Mouse (Mus musculus) naive thymus-derived CD4-positive, alpha-beta T cell, adult 2 months (primary cell): ENCODE data around the gene Tas2r135.

Experiments
- DNase-seq: peaks from one replicate; pipeline ENCODE4 v3.0.0-alpha.2; 2011; ENCODE audit warnings: low read depth

The Tas2r135 gene

GRCm38 (mm10) chr6:42374701-42375100, 30.5 kb upstream of the Tas2r135 start:
- DNase-seq = no peak

- DNase-seq = no peak
Measured at GRCm38 (mm10) chr6:42375131-42375530, 30.1 kb upstream of the Tas2r135 start.

- DNase-seq = no peak
Measured at GRCm38 (mm10) chr6:42376016-42376415, 29.2 kb upstream of the Tas2r135 start.

- no peak for DNase-seq
Measured at GRCm38 (mm10) chr6:42376504-42377019, 28.7 kb upstream of the Tas2r135 start.

- no peak for DNase-seq
Measured at GRCm38 (mm10) chr6:42377280-42377679, 28.0 kb upstream of the Tas2r135 start.

- no peak for DNase-seq
Measured at GRCm38 (mm10) chr6:42379551-42379950, 25.7 kb upstream of the Tas2r135 start.

GRCm38 (mm10) chr6:42380416-42381144, 24.7 kb upstream of the Tas2r135 start:
- DNase-seq = peak; percentile 72

GRCm38 (mm10) chr6:42381221-42381620, 24.0 kb upstream of the Tas2r135 start:
- DNase-seq = no peak

- DNase-seq = no peak
Measured at GRCm38 (mm10) chr6:42381916-42382381, 23.3 kb upstream of the Tas2r135 start.

GRCm38 (mm10) chr6:42383360-42383759, 21.9 kb upstream of the Tas2r135 start:
- no peak for DNase-seq

GRCm38 (mm10) chr6:42385635-42386034, 19.6 kb upstream of the Tas2r135 start:
- no peak for DNase-seq

- DNase-seq = no peak
Measured at GRCm38 (mm10) chr6:42391796-42392330, 13.4 kb upstream of the Tas2r135 start.

GRCm38 (mm10) chr6:42395960-42396809, 9.0 kb upstream of the Tas2r135 start:
- no peak for DNase-seq

GRCm38 (mm10) chr6:42397041-42397657, 8.1 kb upstream of the Tas2r135 start:
- DNase-seq = no peak

GRCm38 (mm10) chr6:42398285-42398684, 6.9 kb upstream of the Tas2r135 start:
- no peak for DNase-seq

GRCm38 (mm10) chr6:42398998-42399397, 6.2 kb upstream of the Tas2r135 start:
- DNase-seq = no peak

GRCm38 (mm10) chr6:42399938-42400337, 5.3 kb upstream of the Tas2r135 start, which contains the start of gene Tas2r143:
Gene Tas2r143, plus strand, starts transcription at chr6:42400238.
- DNase-seq = no peak

- DNase-seq = no peak
Measured at GRCm38 (mm10) chr6:42419443-42419842, 14.2 kb downstream of the Tas2r135 start.

- no peak for DNase-seq
Measured at GRCm38 (mm10) chr6:42421439-42421838, 16.2 kb downstream of the Tas2r135 start.

- no peak for DNase-seq
Measured at GRCm38 (mm10) chr6:42424472-42424871, 19.2 kb downstream of the Tas2r135 start.

GRCm38 (mm10) chr6:42426337-42426736, 21.1 kb downstream of the Tas2r135 start:
- DNase-seq = no peak

- DNase-seq = no peak
Measured at GRCm38 (mm10) chr6:42433554-42433953, 28.3 kb downstream of the Tas2r135 start.
